Mouse (Mus musculus) liver, embryonic 14.5 days (tissue): Measurements from ENCODE around the gene Ccpg1os.

ENCODE experiments used
- CTCF ChIP-seq: IDR thresholded peaks from 2 replicates; pipeline ENCODE4 v1.5.1; 2016; ENCODE audit warnings: antibody characterized with exemption, low read depth, control low read depth
- EP300 ChIP-seq: IDR thresholded peaks from 2 replicates; pipeline ENCODE4 v1.6.1; 2016; ENCODE audit warnings: antibody characterized with exemption, low read depth

GRCm38 (mm10) chr9:73030443-73030842 is 45.3 kb upstream of the Ccpg1os start:
- TF ChIP-seq CTCF: no peak
- TF ChIP-seq EP300: no peak
